Mouse (Mus musculus): ENCODE measurements at regions not wholly inside any gene's neighbourhood (a gene's known extent, or its start where the extent isn't known, plus 50 kb on each side); places are given as distances from the start of the nearest gene placed in this dataset.

DNA sequence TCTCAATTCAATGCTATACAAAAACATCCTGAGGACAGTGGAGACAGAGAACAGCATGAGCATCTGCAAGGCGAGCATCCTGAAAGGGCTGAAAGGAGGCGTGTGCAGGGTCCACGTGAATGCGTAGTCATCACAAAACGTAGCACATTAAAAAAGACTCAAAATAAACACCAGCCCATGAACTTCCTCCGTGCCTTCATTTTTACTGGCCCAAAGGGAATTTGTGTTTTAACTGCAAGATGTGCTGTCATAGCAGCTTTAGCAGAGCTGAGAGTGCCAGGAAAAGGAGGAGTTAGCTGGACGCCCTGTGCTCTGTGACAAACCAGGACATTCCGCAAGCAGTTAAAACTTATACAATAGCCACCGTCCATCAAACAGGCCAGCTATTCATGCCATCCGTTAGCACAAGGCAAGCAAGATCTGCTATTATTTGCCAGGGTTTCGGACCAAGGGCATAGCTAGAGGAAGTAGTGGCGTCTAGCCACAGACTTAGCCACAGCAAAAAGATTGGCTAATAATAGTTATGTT is 92.9 kb upstream of the Stmnd1 start:
- TF ChIP-seq CTCF (IDR thresholded peaks at IDR 0.05; ENCODE audit: borderline replicate concordance, extremely low read depth, insufficient read depth, insufficient read length) (no peak), POLR2A (IDR thresholded peaks at IDR 0.05; ENCODE audit: borderline replicate concordance, extremely low read depth, insufficient read depth, insufficient read length, poor library complexity, severe bottlenecking) (no peak)
